14 mouse cellular contexts compared by ENCODE assay signal in the genomic region with DNA sequence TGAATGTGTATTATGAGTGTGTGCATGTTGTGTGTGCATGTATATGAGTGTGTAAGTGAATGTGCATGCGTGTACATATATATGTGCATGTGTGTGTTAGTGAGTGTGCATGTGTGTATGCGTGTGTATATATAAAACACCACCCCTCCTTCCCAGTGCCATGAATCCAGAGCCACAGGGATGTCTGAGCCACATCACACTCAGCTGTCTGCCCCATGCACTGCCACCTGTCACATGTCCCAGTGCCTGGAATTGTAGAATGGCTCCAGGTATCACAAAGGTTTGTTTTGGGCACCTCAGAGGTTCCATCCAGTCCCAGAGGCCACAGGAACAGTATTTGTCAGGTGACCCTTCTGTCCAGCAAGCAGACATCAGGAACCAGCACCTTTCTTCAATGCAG.
"Had no signal": no experiment of that assay in that cellular context is flagged by ENCODE, and none has a peak within 500 bp of the region (broad histone marks: within the 10 kb centered on the region; RNA-seq: fewer than 3 reads in every experiment).

No protein-coding gene starts in this region.

- H3K27me3 ChIP-seq: midbrain, embryonic 13.5 days; neural tube, embryonic 12.5 days had no signal

- H3K9me3 ChIP-seq: midbrain, embryonic 13.5 days; neural tube, embryonic 12.5 days had no signal

- H3K27ac ChIP-seq: midbrain, embryonic 13.5 days; neural tube, embryonic 12.5 days had no signal

- H3K4me3 ChIP-seq: midbrain, embryonic 13.5 days; neural tube, embryonic 12.5 days had no signal

- H3K9ac ChIP-seq: lung, embryonic 14.5 days; midbrain, embryonic 13.5 days; neural tube, embryonic 12.5 days had no signal

- ATAC-seq: midbrain, embryonic 13.5 days; midbrain, embryonic 16.5 days had no signal

- H3K4me2 ChIP-seq: lung, embryonic 14.5 days; midbrain, embryonic 11.5 days; midbrain, embryonic 13.5 days; neural tube, embryonic 12.5 days had no signal

- DNase-seq: lung, adult 18-20 months; lung, embryonic 14.5 days; lung, postnatal 10 days; lung, postnatal 4 days; right cerebral cortex, postnatal 14 days; right cerebral cortex, postnatal 4 days; spleen, adult 18-20 months; thymus, adult 18-20 months; thymus, postnatal 14 days; thymus, postnatal 36 days had no signal

- H3K36me3 ChIP-seq: midbrain, embryonic 13.5 days; neural tube, embryonic 12.5 days had no signal
